Mouse (Mus musculus) C3H10T1/2 (cell line): ENCODE data around the gene Fdps. TPM values are rescaled to one million over a fixed set of nuclear protein-coding genes. Genes with fewer than 3 reads are reported as not detected.

Experiments
- polyA plus RNA-seq, 2 experiments: library from polyadenylated mRNA; unstranded; fragments of >200 nt; fragmentation: generic; extraction: Trizol; gene quantifications; one replicate each; pipeline ENCODE4 v1.2.1; 2012; ENCODE audit warnings: missing spikeins in 2 of 2

Gene Fdps
- 100 to 1,000 TPM; 220 to 479 TPM for polyA plus RNA-seq

GRCm38 (mm10) chr3:89101812-89102494 is at the start of gene Fdps:
Gene Fdps, minus strand, starts transcription at chr3:89101959.

GRCm38 (mm10) chr3:89135958-89136357 is 34.2 kb upstream of the Fdps start, which contains the start of gene Pklr:
Gene Pklr, plus strand, starts transcription at chr3:89136142.

GRCm38 (mm10) chr3:89100811-89101210 is 948 bp downstream of the Fdps start, which contains the start of gene Gm43738:
Gene Gm43738, minus strand, starts transcription at chr3:89101099.

GRCm38 (mm10) chr3:89093175-89093574 is 8.6 kb downstream of the Fdps start, which contains the start of gene Rusc1:
Gene Rusc1, minus strand, starts transcription at chr3:89093311.

Other genes starting within 250 kb of the Fdps start
- 10 to 100 TPM; 40.3 to 68.5 TPM for gene Msto1, start 188.0 kb downstream of the Fdps start, polyA plus RNA-seq
- gene Ash1l, start 151.3 kb downstream of the Fdps start, polyA plus RNA-seq = 1 to 10 TPM in 1 of 2 experiments, under 1 TPM in 1; 0.25 to 4.2 TPM
- 100 to 1,000 TPM; 120 to 141 TPM for gene Dap3, start 150.8 kb downstream of the Fdps start, polyA plus RNA-seq
- gene Rusc1, start 8.6 kb downstream of the Fdps start, polyA plus RNA-seq = 10 to 100 TPM in 1 of 2 experiments, 1 to 10 TPM in 1; 4.8 to 12.8 TPM
- gene Gm43738, start 860 bp downstream of the Fdps start, polyA plus RNA-seq = under 1 TPM in 1 of 2 experiments, not detected in 1; 0.02 TPM
- not detected for gene Pklr, start 34.2 kb upstream of the Fdps start, polyA plus RNA-seq
- gene Hcn3, start 58.2 kb upstream of the Fdps start, polyA plus RNA-seq = under 1 TPM; 0.01 to 0.05 TPM
- 10 to 100 TPM in 1 of 2 experiments, 1 to 10 TPM in 1; 4.7 to 19.1 TPM for gene Clk2, start 62.8 kb upstream of the Fdps start, polyA plus RNA-seq
- 10 to 100 TPM; 90.3 to 97.0 TPM for gene Scamp3, start 75.5 kb upstream of the Fdps start, polyA plus RNA-seq
- 1 to 10 TPM; 1.6 to 7.0 TPM for gene Fam189b, start 81.2 kb upstream of the Fdps start, polyA plus RNA-seq
- 10 to 100 TPM; 46.1 to 51.9 TPM for gene Gba, start 101.0 kb upstream of the Fdps start, polyA plus RNA-seq
- 10 to 100 TPM in 1 of 2 experiments, 1 to 10 TPM in 1; 4.9 to 20.8 TPM for gene Thbs3, start 113.2 kb upstream of the Fdps start, polyA plus RNA-seq
- gene Mtx1, start 125.1 kb upstream of the Fdps start, polyA plus RNA-seq = 100 to 1,000 TPM; 154 to 198 TPM
- under 1 TPM; 0.19 to 0.83 TPM for gene Muc1, start 127.1 kb upstream of the Fdps start, polyA plus RNA-seq
- 100 to 1,000 TPM; 242 to 330 TPM for gene Krtcap2, start 144.0 kb upstream of the Fdps start, polyA plus RNA-seq
- 10 to 100 TPM in 1 of 2 experiments, 1 to 10 TPM in 1; 2.6 to 10.1 TPM for gene Trim46, start 144.3 kb upstream of the Fdps start, polyA plus RNA-seq
- gene Dpm3, start 157.4 kb upstream of the Fdps start, polyA plus RNA-seq = 100 to 1,000 TPM; 266 to 496 TPM
- gene Slc50a1, start 168.6 kb upstream of the Fdps start, polyA plus RNA-seq = 10 to 100 TPM; 42.6 to 99.0 TPM
- 10 to 100 TPM; 17.9 to 33.6 TPM for gene Efna1, start 179.2 kb upstream of the Fdps start, polyA plus RNA-seq
- 1 to 10 TPM; 1.9 to 8.8 TPM for gene Efna3, start 221.0 kb upstream of the Fdps start, polyA plus RNA-seq
- 10 to 100 TPM in 1 of 2 experiments, 1 to 10 TPM in 1; 7.9 to 33.4 TPM for gene Efna4, start 236.1 kb upstream of the Fdps start, polyA plus RNA-seq
- gene Adam15, start 248.0 kb upstream of the Fdps start, polyA plus RNA-seq = 100 to 1,000 TPM in 1 of 2 experiments, 10 to 100 TPM in 1; 85.2 to 200 TPM